Mouse (Mus musculus): Measurements from ENCODE around the gene Gria2.
A peak's percentile ranks its signal among the peaks of the same experiment; 100 is the strongest.

Gria2 gene

GRCm38 (mm10) chr3:80774005-80774764 lies 28.4 kb downstream of the Gria2 start:
- DNase-seq: no peak

DNA sequence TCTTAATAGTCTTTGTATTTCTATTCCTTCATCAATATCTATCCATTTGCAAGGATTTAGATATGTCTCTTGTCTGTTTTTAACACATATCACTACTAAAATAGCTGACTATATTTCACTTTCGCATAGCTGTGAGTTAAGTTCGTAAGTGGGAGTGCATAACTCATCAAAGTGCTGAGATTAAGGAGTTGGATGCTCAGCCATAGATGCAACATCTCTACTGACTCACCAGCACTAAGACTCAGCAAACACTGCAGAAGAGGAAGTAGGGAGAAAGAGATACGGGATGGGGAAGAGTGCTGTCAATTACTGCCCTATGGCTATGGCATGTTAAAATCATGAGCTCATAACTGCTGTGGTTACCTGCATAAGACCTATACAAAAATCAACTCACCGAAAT lies 29.4 kb downstream of the Gria2 start:
- DNase-seq: no peak

- no peak for DNase-seq
These were observed 33.0 kb downstream of the Gria2 start for GRCm38 (mm10) chr3:80769506-80770235.

- no peak for DNase-seq
These were observed 43.7 kb downstream of the Gria2 start for GRCm38 (mm10) chr3:80758955-80759354.

- no peak for DNase-seq
These were observed 44.3 kb downstream of the Gria2 start for GRCm38 (mm10) chr3:80758363-80758762.

GRCm38 (mm10) chr3:80750786-80751185 lies 51.8 kb downstream of the Gria2 start:
- DNase-seq: no peak

DNA sequence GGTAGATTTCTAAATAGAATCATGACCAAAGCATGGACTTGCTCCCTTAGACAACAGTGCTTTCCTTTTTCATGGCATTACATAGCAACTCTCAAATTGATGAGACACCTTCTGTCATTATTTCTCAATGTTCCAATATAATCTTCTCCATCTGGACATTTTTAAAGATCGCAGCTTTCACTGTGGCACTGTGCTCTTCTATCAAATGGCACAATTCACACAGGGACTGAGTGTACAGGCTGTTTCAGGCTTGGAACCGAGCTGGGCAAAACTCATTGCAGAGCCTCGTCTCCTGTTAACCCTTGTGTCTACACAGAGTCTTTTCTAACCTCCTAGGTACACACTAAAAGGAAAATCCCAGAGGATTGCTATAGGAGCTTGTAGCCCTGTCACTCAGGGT lies 77.4 kb downstream of the Gria2 start:
- DNase-seq: no peak

GRCm38 (mm10) chr3:80713123-80713522 lies 89.5 kb downstream of the Gria2 start:
- no peak for DNase-seq

GRCm38 (mm10) chr3:80708992-80709391 lies 93.6 kb downstream of the Gria2 start:
- no peak for DNase-seq

- DNase-seq: peak; percentile 50
These were observed 100.5 kb downstream of the Gria2 start for GRCm38 (mm10) chr3:80702173-80702572.

DNA sequence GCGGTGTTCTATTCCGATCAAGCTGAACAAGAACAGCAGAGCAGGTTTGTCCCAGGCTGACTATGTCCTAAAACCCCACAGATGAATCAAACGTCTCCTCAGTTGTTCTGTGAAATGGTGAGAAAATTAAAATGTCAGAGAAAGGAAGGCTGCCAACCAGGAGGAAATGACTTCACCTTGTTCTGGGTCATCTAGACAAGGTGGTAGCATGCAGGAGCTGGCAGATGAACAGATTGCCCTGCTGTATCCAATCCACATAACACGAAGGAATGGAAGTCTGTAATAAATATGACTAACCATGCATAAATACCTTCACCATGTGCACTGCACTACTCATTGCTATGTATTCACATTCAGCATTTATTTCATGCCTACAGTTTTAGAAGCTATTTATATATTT lies 105.1 kb downstream of the Gria2 start:
- DNase-seq: no peak

GRCm38 (mm10) chr3:80694965-80695364 lies 107.7 kb downstream of the Gria2 start:
- no peak for DNase-seq

DNA sequence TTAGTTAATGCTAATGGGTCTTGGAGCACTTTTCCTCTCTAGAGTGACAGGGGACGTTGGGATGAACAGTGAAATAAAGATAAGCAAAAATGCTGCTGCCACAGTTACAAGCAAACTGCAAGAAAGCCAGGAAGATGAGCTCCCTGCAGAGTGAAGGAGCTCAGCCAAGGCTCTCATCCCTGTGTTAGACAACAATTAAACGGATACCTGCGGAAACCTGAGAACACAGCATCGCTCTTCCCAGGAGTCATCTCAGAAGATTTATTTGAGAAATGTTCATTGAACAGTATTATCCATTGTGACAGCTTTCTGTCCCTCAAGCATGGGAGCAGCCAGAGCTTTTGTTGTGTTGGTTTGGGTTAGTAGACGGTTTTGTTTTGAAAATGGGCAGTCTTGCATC lies 137.5 kb downstream of the Gria2 start:
- DNase-seq: no peak

GRCm38 (mm10) chr3:80663293-80663692 lies 139.3 kb downstream of the Gria2 start:
- no peak for DNase-seq

DNA sequence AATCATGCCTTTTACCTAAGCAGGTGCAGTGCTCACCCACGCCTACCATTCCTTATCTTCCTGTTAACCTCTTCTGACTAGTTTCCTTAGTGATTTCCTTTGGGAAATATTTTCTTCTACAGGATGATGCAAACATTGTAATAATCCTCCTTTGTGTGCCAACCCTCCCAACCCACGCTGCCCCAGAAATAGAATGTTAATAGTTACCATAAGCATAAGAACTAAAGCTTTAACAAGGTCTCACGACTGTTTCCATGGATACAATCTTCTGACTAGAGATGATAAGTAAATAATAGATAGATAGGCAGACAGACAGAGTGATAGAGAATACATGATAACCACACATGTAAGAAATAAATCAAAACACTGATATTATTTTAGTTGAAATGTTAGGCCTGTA lies 140.8 kb downstream of the Gria2 start:
- DNase-seq: no peak

- DNase-seq: no peak
These were observed 150.4 kb downstream of the Gria2 start for GRCm38 (mm10) chr3:80652213-80652612.
